Mouse (Mus musculus): Measurements from ENCODE around the gene Abcc6. TPM values are rescaled to one million over a fixed set of nuclear protein-coding genes. Genes with fewer than 3 reads are reported as not detected.

The Abcc6 gene
- total and polyA plus RNA-seq, 2 experiments from 2014 or later: 0.34 to 0.62 TPM

- WGBS: under 1% methylated on average over 37 of the region's 37 CpGs
- ATAC-seq: peak; percentile 94
Observed at GRCm38 (mm10) chr7:45922928-45923761, 107.0 kb downstream of the Abcc6 start.

GRCm38 (mm10) chr7:45921950-45922600 lies 108.0 kb downstream of the Abcc6 start:
- Histone ChIP-seq H3K27me3 (ENCODE audit: insufficient read depth, low read length) (no peaks in the 10 kb centered on the region), H3K9me3 (ENCODE audit: low read length) (no peaks in the 10 kb centered on the region), H3K4me3 (ENCODE audit: low read depth, low read length) (no peak overlapping the region), H3K4me1 (ENCODE audit: insufficient read depth) (peaks cover 10% of the 10 kb centered on the region; the same call in 1 of the 2 replicates), H3K36me3 (ENCODE audit: insufficient read depth) (no peaks in the 10 kb centered on the region), H3K4me2 (ENCODE audit: low read depth) (no peak overlapping the region), H3K27ac (ENCODE audit: low read depth, low read length) (no peak overlapping the region; the same call in 1 of the 2 replicates), H3K9ac (no peak overlapping the region; the same call in 1 of the 2 replicates)
- WGBS: 87% methylated on average over 12 of the region's 12 CpGs
- TF ChIP-seq CTCF (IDR thresholded peaks at IDR 0.05; ENCODE audit: low read depth): no peak
- ATAC-seq: no peak
- no peak for DNase-seq

More at GRCm38 (mm10) chr7:45922928-45923761, 107.0 kb downstream of the Abcc6 start:
- DNase-seq: peak; percentile 97
- Histone ChIP-seq H3K9ac (peak overlapping the region; percentile 61), H3K36me3 (ENCODE audit: insufficient read depth) (no peaks in the 10 kb centered on the region), H3K4me1 (ENCODE audit: insufficient read depth) (peaks cover 6% of the 10 kb centered on the region; the same call in 1 of the 2 replicates), H3K4me3 (ENCODE audit: low read depth, low read length) (peak overlapping the region; percentile 55), H3K27ac (ENCODE audit: low read depth, low read length) (peak overlapping the region; percentile 86), H3K27me3 (ENCODE audit: insufficient read depth, low read length) (no peaks in the 10 kb centered on the region), H3K4me2 (ENCODE audit: low read depth) (peak overlapping the region; percentile 74), H3K9me3 (ENCODE audit: low read length) (no peaks in the 10 kb centered on the region)
- TF ChIP-seq CTCF (IDR thresholded peaks at IDR 0.05; ENCODE audit: low read depth): no peak

GRCm38 (mm10) chr7:45921242-45921621 lies 108.9 kb downstream of the Abcc6 start, which contains the start of gene Emp3:
TSS of gene Emp3 (minus strand) at chr7:45921404.
- WGBS: 52% methylated on average over 9 of the region's 9 CpGs
- H3K27ac ChIP-seq (ENCODE audit: low read depth, low read length): no peak within 1 kb of the TSS
- no peak for TF ChIP-seq CTCF (IDR thresholded peaks at IDR 0.05; ENCODE audit: low read depth)
- DNase-seq (no peak), ATAC-seq (no peak)
- peaks cover 15% of the 10 kb centered on the region for H3K4me1 ChIP-seq (ENCODE audit: insufficient read depth)
- H3K27me3 ChIP-seq (ENCODE audit: insufficient read depth, low read length): no peaks in the 10 kb centered on the region
- no peak within 1 kb of the TSS for H3K4me2 ChIP-seq (ENCODE audit: low read depth)
- H3K9ac ChIP-seq: no peak within 1 kb of the TSS
- H3K9me3 ChIP-seq (ENCODE audit: low read length): no peaks in the 10 kb centered on the region
- H3K4me3 ChIP-seq (ENCODE audit: low read depth, low read length): no peak within 1 kb of the TSS
- H3K36me3 ChIP-seq (ENCODE audit: insufficient read depth): no peaks in the 10 kb centered on the region

- Histone ChIP-seq H3K27me3 (ENCODE audit: insufficient read depth, low read length) (no peaks in the 10 kb centered on the region), H3K4me3 (ENCODE audit: low read depth, low read length) (no peak overlapping the region), H3K36me3 (ENCODE audit: insufficient read depth) (no peaks in the 10 kb centered on the region), H3K4me2 (ENCODE audit: low read depth) (no peak overlapping the region), H3K27ac (ENCODE audit: low read depth, low read length) (no peak overlapping the region), H3K9me3 (ENCODE audit: low read length) (no peaks in the 10 kb centered on the region), H3K4me1 (ENCODE audit: insufficient read depth) (peaks cover 19% of the 10 kb centered on the region), H3K9ac (no peak overlapping the region)
- no peak for DNase-seq
- 58% methylated on average over 9 of the region's 9 CpGs for WGBS
- ATAC-seq: no peak
- TF ChIP-seq CTCF (IDR thresholded peaks at IDR 0.05; ENCODE audit: low read depth): no peak
Observed at GRCm38 (mm10) chr7:45920583-45921241, 109.4 kb downstream of the Abcc6 start.

GRCm38 (mm10) chr7:45919761-45920160 lies 110.3 kb downstream of the Abcc6 start:
- Histone ChIP-seq H3K9ac (no peak overlapping the region), H3K36me3 (ENCODE audit: insufficient read depth) (no peaks in the 10 kb centered on the region; the same call in 1 of the 2 replicates), H3K4me2 (ENCODE audit: low read depth) (no peak overlapping the region), H3K9me3 (ENCODE audit: low read length) (no peaks in the 10 kb centered on the region), H3K4me3 (ENCODE audit: low read depth, low read length) (no peak overlapping the region), H3K27me3 (ENCODE audit: insufficient read depth, low read length) (no peaks in the 10 kb centered on the region), H3K27ac (ENCODE audit: low read depth, low read length) (no peak overlapping the region), H3K4me1 (ENCODE audit: insufficient read depth) (peaks cover 19% of the 10 kb centered on the region)
- no peak for TF ChIP-seq CTCF (IDR thresholded peaks at IDR 0.05; ENCODE audit: low read depth)
- ATAC-seq: no peak
- WGBS: 79% methylated on average over 4 of the region's 4 CpGs
- DNase-seq: no peak

GRCm38 (mm10) chr7:45919083-45919671 lies 110.9 kb downstream of the Abcc6 start:
- Histone ChIP-seq H3K27me3 (ENCODE audit: insufficient read depth, low read length) (no peaks in the 10 kb centered on the region), H3K4me2 (ENCODE audit: low read depth) (no peak overlapping the region), H3K9ac (no peak overlapping the region), H3K27ac (ENCODE audit: low read depth, low read length) (no peak overlapping the region), H3K4me1 (ENCODE audit: insufficient read depth) (peaks cover 19% of the 10 kb centered on the region), H3K9me3 (ENCODE audit: low read length) (no peaks in the 10 kb centered on the region), H3K4me3 (ENCODE audit: low read depth, low read length) (no peak overlapping the region), H3K36me3 (ENCODE audit: insufficient read depth) (no peaks in the 10 kb centered on the region; the same call in 1 of the 2 replicates)
- 64% methylated on average over 14 of the region's 14 CpGs for WGBS
- DNase-seq (no peak), ATAC-seq (no peak)
- peak; percentile 51 for TF ChIP-seq CTCF (IDR thresholded peaks at IDR 0.05; ENCODE audit: low read depth)
